Mouse (Mus musculus): ENCODE measurements at regions not wholly inside any gene's neighbourhood (a gene's known extent, or its start where the extent isn't known, plus 50 kb on each side); places are given as distances from the start of the nearest gene placed in this dataset. TPM values are rescaled to one million over a fixed set of nuclear protein-coding genes. Genes with fewer than 3 reads are reported as not detected.

DNA sequence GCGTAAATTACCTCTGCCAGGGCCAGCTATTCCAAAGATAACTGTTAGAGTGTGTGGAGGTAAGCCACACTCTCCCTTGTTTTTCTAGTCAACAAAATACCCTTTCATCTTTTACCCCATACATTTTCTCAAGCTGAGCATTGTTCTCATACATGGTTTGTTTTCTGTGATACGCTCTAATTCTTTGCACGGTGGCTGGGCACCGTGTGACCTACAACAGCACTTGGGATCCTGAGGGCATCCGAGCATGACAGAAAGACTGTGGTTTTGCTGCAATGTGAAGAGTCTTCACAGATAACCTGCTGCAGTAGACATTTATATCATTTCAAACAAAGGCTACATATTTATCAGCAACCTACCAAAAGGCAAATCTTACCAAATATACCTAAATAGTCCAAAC, 55.1 kb upstream of the Cnr1 start:
- DNase-seq (ENCODE audit: low spot score): no peak

More for the DNA sequence above, 55.1 kb upstream of the Cnr1 start:
- intact Hi-C loops (cut with DNase I): no loop called here

Small RNA genes in the stretch of these regions (microRNA-seq; reads per million reads assigned to microRNA genes)
- gene Gm23304: not detected

Data from heart, postnatal 25 days (tissue).